Mouse (Mus musculus) macrophage (primary cell): ENCODE results near the gene Dgkk. TPM values are rescaled to one million over a fixed set of nuclear protein-coding genes. Genes with fewer than 3 reads are reported as not detected.
"Not testable (repeated sequence)": the region's sequence is repeated elsewhere in the genome, so short reads cannot be mapped to it uniquely, and the experiment has no call there.

Experiments used
- H3K27ac ChIP-seq: fragments of 350-480 bp; formaldehyde crosslinking; 2 replicates; pipeline ENCODE4 v1.9.0; 2021
- H3K36me3 ChIP-seq: fragments of 350-480 bp; formaldehyde crosslinking; 2 replicates; pipeline ENCODE4 v1.9.0; 2021; ENCODE audit errors: inconsistent target
- H3K4me3 ChIP-seq: fragments of 350-480 bp; formaldehyde crosslinking; 2 replicates; pipeline ENCODE4 v1.9.0; 2021; ENCODE audit errors: inconsistent target
- H3K79me2 ChIP-seq: fragments of 350-480 bp; formaldehyde crosslinking; 2 replicates; pipeline ENCODE4 v1.9.0; 2021; ENCODE audit errors: inconsistent target
- WGBS: methylation state at CpG from one replicate; pipeline ENCODE4 v1.1.7; 2026; ENCODE audit warnings: inconsistent platforms; ENCODE audit not compliant: missing documents; 5-methylcytosine and 5-hydroxymethylcytosine counted together
- polyA plus RNA-seq: library from polyadenylated mRNA; stranded (reverse); fragments of 250-400 nt; gene quantifications from 3 replicates; pipeline ENCODE4 v1.2.4, GENCODE M21; 2018; ENCODE audit warnings: inconsistent platforms
- total RNA-seq, 78 experiments: library from RNA; depleted of rRNA; stranded (reverse); fragments of 250-400 nt; gene quantifications; 1 replicate in 9 of 78; 2 replicates in 24 of 78; 3 replicates in 43 of 78; 4 replicates in 2 of 78; pipeline ENCODE4 v1.2.4; 2018; ENCODE audit warnings: inconsistent platforms in 56 of 78

Dgkk gene
- total RNA-seq (2018; cell fraction: chromatin; rRNA removed), result not detected
- total RNA-seq (2018; cell fraction: cytosol; rRNA removed), result not detected
- not detected for total RNA-seq (2018; cell fraction: nucleus; rRNA removed)
- polyA plus RNA-seq, result not detected in 3 replicates

GRCm38 (mm10) chrX:6779006-6779405 lies at the start of gene Dgkk:
Gene Dgkk, plus strand, starts transcription at chrX:6779306.
- not testable (repeated sequence) for H3K36me3 ChIP-seq, H3K79me2 ChIP-seq, H3K4me3 ChIP-seq, H3K27ac ChIP-seq
- WGBS, result 51% methylated on average over 7 of the region's 30 CpGs

GRCm38 (mm10) chrX:6733998-6734397 lies 45.1 kb upstream of the Dgkk start:
- 88% methylated on average over 2 of the region's 3 CpGs for WGBS
- Histone ChIP-seq H3K27ac (no peak overlapping the region), H3K36me3 (no peaks in the 10 kb centered on the region), H3K79me2 (no peaks in the 10 kb centered on the region), H3K4me3 (no peak overlapping the region)

GRCm38 (mm10) chrX:6750714-6751113 lies 28.4 kb upstream of the Dgkk start:
- H3K79me2 ChIP-seq, result no peaks in the 10 kb centered on the region
- H3K36me3 ChIP-seq, result no peaks in the 10 kb centered on the region
- 42% methylated on average over 1 of the region's 1 CpGs for WGBS
- no peak overlapping the region for H3K4me3 ChIP-seq
- no peak overlapping the region for H3K27ac ChIP-seq

GRCm38 (mm10) chrX:6751549-6752047 lies 27.5 kb upstream of the Dgkk start:
- H3K36me3 ChIP-seq, result no peaks in the 10 kb centered on the region
- 79% methylated on average over 6 of the region's 6 CpGs for WGBS
- no peak overlapping the region for H3K4me3 ChIP-seq
- no peak overlapping the region for H3K27ac ChIP-seq
- H3K79me2 ChIP-seq, result no peaks in the 10 kb centered on the region

GRCm38 (mm10) chrX:6777489-6778249 lies 1.4 kb upstream of the Dgkk start:
- Histone ChIP-seq H3K79me2 (no peaks in the 10 kb centered on the region), H3K36me3 (no peaks in the 10 kb centered on the region), H3K4me3 (no peak overlapping the region), H3K27ac (no peak overlapping the region)
- WGBS, result 36% methylated on average over 9 of the region's 13 CpGs

- H3K4me3 ChIP-seq, result no peak overlapping the region
- WGBS, result 28% methylated on average over 13 of the region's 24 CpGs
These were observed 862 bp upstream of the Dgkk start for GRCm38 (mm10) chrX:6778250-6778637.

DNA sequence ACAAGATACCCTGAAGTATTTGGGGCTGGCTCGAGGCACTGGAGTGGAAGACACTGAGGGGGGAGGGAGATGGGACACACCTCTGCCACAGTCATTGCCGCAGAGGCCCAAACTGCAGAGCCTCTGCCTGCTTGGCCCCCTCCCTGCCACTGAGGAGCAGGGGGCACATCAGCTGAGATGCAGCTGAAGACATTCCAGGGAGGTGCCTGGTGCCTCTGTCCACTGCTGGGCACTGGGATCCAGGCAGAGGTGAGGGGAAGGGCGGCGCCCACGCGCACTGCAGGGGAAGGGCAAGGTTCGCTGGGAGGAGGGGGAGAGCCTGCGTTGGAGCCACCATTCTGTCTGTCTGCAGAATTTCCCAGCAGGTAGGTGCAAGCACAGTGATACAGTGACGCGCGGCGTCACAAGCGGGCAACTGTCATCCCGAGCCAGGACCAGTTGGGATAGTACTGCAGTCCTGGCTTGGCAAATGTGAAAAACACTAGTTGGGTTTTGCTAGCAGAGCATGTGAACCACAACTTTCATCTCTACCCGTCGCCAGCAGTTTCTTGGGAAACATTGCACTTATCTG lies 948 bp downstream of the Dgkk start:
- 21% methylated on average over 14 of the region's 16 CpGs for WGBS

More at GRCm38 (mm10) chrX:6778250-6778637, 862 bp upstream of the Dgkk start:
- Histone ChIP-seq H3K36me3 (no peaks in the 10 kb centered on the region), H3K27ac (no peak overlapping the region), H3K79me2 (no peaks in the 10 kb centered on the region)

DNA sequence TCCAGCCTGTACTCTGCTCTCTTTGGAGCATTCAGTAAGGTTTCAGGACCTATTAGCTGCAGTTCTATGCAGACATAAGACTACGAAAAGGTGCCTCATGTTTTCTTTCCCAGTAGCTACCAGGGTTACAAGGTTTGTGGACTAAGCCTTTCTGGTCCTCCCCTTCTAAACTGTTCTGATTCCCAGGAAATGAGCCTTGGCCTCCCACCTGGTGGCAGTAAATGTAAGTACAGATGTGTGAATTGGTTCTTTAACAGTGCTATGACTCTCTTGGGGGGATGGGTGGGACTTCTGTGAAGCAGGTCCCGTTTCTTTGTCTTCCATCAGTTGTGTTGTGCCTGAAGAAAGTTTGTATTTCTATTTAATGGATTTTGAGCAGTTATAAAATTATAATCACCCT lies 53.4 kb downstream of the Dgkk start:
- WGBS, result 47% methylated on average over 2 of the region's 2 CpGs
- H3K4me3 ChIP-seq, result no peak overlapping the region
- no peak overlapping the region for H3K27ac ChIP-seq
- no peaks in the 10 kb centered on the region for H3K36me3 ChIP-seq
- no peaks in the 10 kb centered on the region for H3K79me2 ChIP-seq

More for the DNA sequence above, 948 bp downstream of the Dgkk start:
- Histone ChIP-seq H3K36me3 (no peaks in the 10 kb centered on the region), H3K79me2 (no peaks in the 10 kb centered on the region), H3K4me3 (no peak overlapping the region), H3K27ac (no peak overlapping the region)

GRCm38 (mm10) chrX:6853466-6853865 lies 74.4 kb downstream of the Dgkk start:
- Histone ChIP-seq H3K36me3 (no peaks in the 10 kb centered on the region), H3K4me3 (no peak overlapping the region), H3K27ac (no peak overlapping the region), H3K79me2 (no peaks in the 10 kb centered on the region)
- WGBS, result 86% methylated on average over 3 of the region's 3 CpGs

GRCm38 (mm10) chrX:6854136-6854535 lies 75.0 kb downstream of the Dgkk start:
- Histone ChIP-seq H3K36me3 (no peaks in the 10 kb centered on the region), H3K79me2 (no peaks in the 10 kb centered on the region), H3K4me3 (no peak overlapping the region), H3K27ac (no peak overlapping the region)
- WGBS, result 54% methylated on average over 4 of the region's 5 CpGs

DNA sequence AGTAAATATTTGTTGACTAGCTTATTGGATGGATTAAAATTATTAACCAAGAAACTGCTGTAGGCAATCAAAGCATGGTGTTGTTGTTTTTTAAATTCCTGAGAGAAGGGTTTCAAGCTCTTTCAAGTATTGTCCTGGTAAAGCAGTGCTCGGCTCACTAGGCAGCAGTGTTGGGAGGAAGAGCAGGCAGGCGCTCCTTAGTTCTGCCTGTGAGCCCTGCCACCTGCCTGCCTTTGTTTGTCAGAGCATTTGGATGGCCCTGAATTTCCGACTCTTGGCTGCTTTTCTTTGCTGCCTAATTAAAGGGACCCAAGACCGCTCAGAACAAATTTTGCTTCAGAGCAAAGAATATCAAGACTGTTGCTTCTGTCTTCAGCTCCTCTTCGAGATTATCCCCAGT lies 114.8 kb downstream of the Dgkk start:
- 72% methylated on average over 5 of the region's 5 CpGs for whole genome bisulfite sequencing
- H3K4me3 ChIP-seq, result no peak overlapping the region

GRCm38 (mm10) chrX:6911047-6911446 lies 131.9 kb downstream of the Dgkk start:
- Histone ChIP-seq H3K36me3 (no peaks in the 10 kb centered on the region), H3K27ac (no peak overlapping the region)
- 100% methylated on average over 2 of the region's 2 CpGs for WGBS

More for the DNA sequence above, 114.8 kb downstream of the Dgkk start:
- Histone ChIP-seq H3K27ac (no peak overlapping the region), H3K79me2 (no peaks in the 10 kb centered on the region), H3K36me3 (no peaks in the 10 kb centered on the region)

GRCm38 (mm10) chrX:6922165-6922564 lies 143.1 kb downstream of the Dgkk start:
- Histone ChIP-seq H3K36me3 (no peaks in the 10 kb centered on the region), H3K4me3 (no peak overlapping the region), H3K79me2 (no peaks in the 10 kb centered on the region), H3K27ac (no peak overlapping the region)
- WGBS, result 28% methylated on average over 5 of the region's 5 CpGs

More at GRCm38 (mm10) chrX:6911047-6911446, 131.9 kb downstream of the Dgkk start:
- H3K79me2 ChIP-seq, result no peaks in the 10 kb centered on the region
- no peak overlapping the region for H3K4me3 ChIP-seq

GRCm38 (mm10) chrX:6926224-6926623 lies 147.1 kb downstream of the Dgkk start:
- 70% methylated on average over 4 of the region's 4 CpGs for WGBS
- Histone ChIP-seq H3K4me3 (no peak overlapping the region), H3K36me3 (no peaks in the 10 kb centered on the region), H3K27ac (no peak overlapping the region), H3K79me2 (no peaks in the 10 kb centered on the region)

- 62% methylated on average over 3 of the region's 3 CpGs for WGBS
- H3K27ac ChIP-seq, result no peak overlapping the region
- H3K4me3 ChIP-seq, result no peak overlapping the region
- H3K79me2 ChIP-seq, result no peaks in the 10 kb centered on the region
- H3K36me3 ChIP-seq, result no peaks in the 10 kb centered on the region
These were observed 189.5 kb downstream of the Dgkk start for GRCm38 (mm10) chrX:6968598-6968997.
